Mouse (Mus musculus) embryonic facial prominence, embryonic 15.5 days (tissue): Measurements from ENCODE around the gene Entpd2. TPM values are rescaled to one million over a fixed set of nuclear protein-coding genes. Genes with fewer than 3 reads are reported as not detected.
"Not testable (repeated sequence)": the region's sequence is repeated elsewhere in the genome, so short reads cannot be mapped to it uniquely, and the experiment has no call there.

ENCODE experiments used
- ATAC-seq: fragments of 200-750 bp; cut with Nextera tagmentation; 2 replicates; pipeline ENCODE4 v1.8.0; 2017; ENCODE audit warnings: low read depth, moderate TSS enrichment; ENCODE audit not compliant: insufficient number of reproducible peaks, low FRiP score, low TSS enrichment
- H3K27ac ChIP-seq: fragments of 300-500 bp; sonication (generic); replicated peaks from 2 replicates; pipeline ENCODE4 v1.5.1; 2015; ENCODE audit warnings: mild to moderate bottlenecking, inconsistent platforms
- H3K27me3 ChIP-seq: fragments of 300-500 bp; sonication (generic); 2 replicates; pipeline ENCODE4 v1.6.1; 2015; ENCODE audit warnings: inconsistent platforms
- H3K36me3 ChIP-seq: fragments of 300-500 bp; sonication (generic); 2 replicates; pipeline ENCODE4 v1.6.1; 2015; ENCODE audit warnings: mild to moderate bottlenecking, inconsistent platforms
- H3K4me1 ChIP-seq: fragments of 300-500 bp; sonication (generic); 2 replicates; pipeline ENCODE4 v1.6.1; 2015; ENCODE audit warnings: inconsistent platforms
- H3K4me2 ChIP-seq: fragments of 300-500 bp; sonication (generic); replicated peaks from 2 replicates; pipeline ENCODE4 v1.6.1; 2015; ENCODE audit warnings: mild to moderate bottlenecking, inconsistent platforms
- H3K4me3 ChIP-seq: fragments of 300-500 bp; sonication (generic); replicated peaks from 2 replicates; pipeline ENCODE4 v1.5.1; 2015; ENCODE audit warnings: mild to moderate bottlenecking, inconsistent platforms
- H3K9ac ChIP-seq: fragments of 300-500 bp; sonication (generic); 2 replicates; pipeline ENCODE4 v1.6.1; 2015; ENCODE audit warnings: inconsistent platforms
- H3K9me3 ChIP-seq: fragments of 300-500 bp; sonication (generic); replicated peaks from 2 replicates; pipeline ENCODE4 v1.6.1; 2016; ENCODE audit warnings: inconsistent platforms
- WGBS: fragments of 180-500 bp; shearing (Covaris S2); methylation state at CpG from one replicate; pipeline ENCODE4 v1.1.7; 2015; 5-methylcytosine and 5-hydroxymethylcytosine counted together
- polyA plus RNA-seq: library from polyadenylated mRNA; unstranded; fragments of >200 nt; fragmentation: Nextera tagmentation; extraction: Ambion mirVana; gene quantifications from 2 replicates; pipeline ENCODE4 v1.2.1, GENCODE M21; 2015

Gene Entpd2
- polyA plus RNA-seq, 1 experiment from 2014 or later: 7.4 TPM

DNA sequence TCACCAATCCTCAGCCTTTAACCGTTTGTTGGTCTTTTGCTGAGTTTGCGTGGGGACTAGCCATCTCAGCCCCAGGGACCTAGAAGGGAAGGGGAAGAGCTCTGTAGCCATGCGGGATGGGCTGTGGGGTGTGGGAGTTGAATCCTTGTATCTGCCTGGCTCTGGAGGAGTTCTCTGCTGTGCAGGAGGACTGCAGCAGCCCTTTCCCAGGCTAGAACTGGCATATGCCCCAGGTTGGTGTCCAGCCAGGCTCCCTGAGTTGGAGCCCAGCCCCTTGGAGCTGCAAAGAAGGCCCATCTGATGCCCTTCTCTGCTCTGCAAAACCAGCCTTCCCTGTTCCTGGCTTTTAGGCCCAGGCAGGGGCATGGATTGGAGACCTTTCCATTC is 916 bp downstream of the Entpd2 start:
- Histone ChIP-seq H3K36me3 (no peaks in the 10 kb centered on the region), H3K9me3 (no peaks in the 10 kb centered on the region), H3K4me3 (peak overlapping the region; percentile 46), H3K4me2 (peak overlapping the region; percentile 79), H3K27ac (no peak overlapping the region), H3K9ac (no peak overlapping the region), H3K4me1 (peaks cover 28% of the 10 kb centered on the region), H3K27me3 (peaks cover 72% of the 10 kb centered on the region)
- WGBS: 32% methylated on average over 3 of the region's 3 CpGs
- no peak for ATAC-seq

DNA sequence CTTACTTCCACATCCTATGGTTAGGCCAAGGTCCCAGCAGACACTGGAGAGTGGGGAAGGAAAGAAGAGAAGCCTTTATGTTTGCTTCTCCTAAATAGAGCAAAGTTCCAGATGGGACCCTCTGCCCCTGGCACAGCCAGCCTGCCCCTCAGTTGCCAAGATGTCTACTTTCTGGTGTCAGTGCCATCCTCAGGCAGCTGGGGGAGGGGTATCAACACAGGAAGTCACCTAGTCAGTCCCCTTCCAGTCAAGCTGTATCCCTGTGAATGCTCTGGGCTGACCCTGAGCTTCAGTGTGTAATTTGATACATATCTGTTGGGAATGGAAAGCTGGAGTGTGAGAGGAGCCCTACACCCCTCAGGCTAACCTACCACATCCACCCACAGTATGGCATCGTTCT is 1.3 kb downstream of the Entpd2 start:
- ATAC-seq: no peak
- no peaks in the 10 kb centered on the region for H3K9me3 ChIP-seq
- H3K4me1 ChIP-seq: peaks cover 28% of the 10 kb centered on the region
- H3K4me2 ChIP-seq: no peak overlapping the region
- H3K27ac ChIP-seq: no peak overlapping the region
- H3K4me3 ChIP-seq: no peak overlapping the region
- H3K36me3 ChIP-seq: no peaks in the 10 kb centered on the region
- H3K27me3 ChIP-seq: peaks cover 76% of the 10 kb centered on the region
- H3K9ac ChIP-seq: no peak overlapping the region
- 17% methylated on average over 1 of the region's 1 CpGs for WGBS

DNA sequence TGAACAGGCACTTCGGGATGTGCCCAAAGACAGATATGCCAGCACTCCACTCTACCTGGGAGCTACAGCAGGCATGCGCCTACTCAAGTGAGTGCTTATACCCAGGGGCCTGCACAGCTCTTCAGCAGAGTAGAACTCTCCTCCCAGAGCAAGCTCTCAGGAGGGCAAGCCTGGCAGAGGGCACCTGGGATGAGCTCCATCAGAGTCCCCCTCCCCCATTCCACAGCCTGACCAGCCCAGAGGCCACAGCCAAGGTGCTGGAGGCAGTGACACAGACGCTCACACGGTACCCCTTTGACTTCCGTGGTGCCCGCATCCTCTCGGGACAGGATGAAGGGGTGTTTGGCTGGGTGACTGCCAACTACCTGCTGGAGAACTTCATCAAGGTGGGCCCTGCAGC is 2.4 kb downstream of the Entpd2 start:
- no peak for ATAC-seq
- Histone ChIP-seq H3K36me3 (no peaks in the 10 kb centered on the region), H3K4me2 (no peak overlapping the region), H3K4me1 (peaks cover 37% of the 10 kb centered on the region), H3K9me3 (no peaks in the 10 kb centered on the region), H3K27ac (no peak overlapping the region), H3K9ac (no peak overlapping the region), H3K27me3 (peaks cover 86% of the 10 kb centered on the region), H3K4me3 (no peak overlapping the region)
- 87% methylated on average over 7 of the region's 7 CpGs for WGBS

DNA sequence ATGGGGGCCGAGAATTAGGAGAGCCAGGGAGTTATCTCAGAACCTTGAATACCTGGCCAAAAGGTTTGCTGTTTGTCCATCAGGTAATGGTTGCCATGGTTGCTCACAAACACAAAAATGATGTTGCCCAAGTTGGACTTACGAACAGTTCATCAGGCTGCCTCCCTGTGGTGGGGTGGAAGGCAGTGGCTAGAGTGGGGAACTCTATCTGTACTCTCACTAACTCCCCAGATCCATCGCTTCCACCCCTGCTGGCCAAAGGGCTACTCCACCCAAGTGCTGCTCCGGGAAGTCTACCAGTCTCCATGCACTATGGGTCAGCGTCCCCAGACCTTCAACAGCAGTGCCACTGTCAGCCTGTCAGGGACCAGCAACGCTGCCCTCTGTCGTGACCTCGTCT is 3.4 kb downstream of the Entpd2 start, which contains the start of gene Npdc1:
Npdc1 (plus strand) TSS at position 301 of the 400 bp plus-strand sequence.
- no peak for ATAC-seq
- WGBS: 69% methylated on average over 8 of the region's 8 CpGs
- Histone ChIP-seq H3K27ac (no peak within 1 kb of the TSS), H3K27me3 (peaks cover 94% of the 10 kb centered on the region), H3K4me3 (no peak within 1 kb of the TSS), H3K4me2 (no peak within 1 kb of the TSS), H3K4me1 (peaks cover 43% of the 10 kb centered on the region), H3K9ac (no peak within 1 kb of the TSS), H3K9me3 (no peaks in the 10 kb centered on the region), H3K36me3 (no peaks in the 10 kb centered on the region)

GRCm38 (mm10) chr2:25400291-25400690 is 4.6 kb downstream of the Entpd2 start:
- no peak overlapping the region for H3K27ac ChIP-seq

DNA sequence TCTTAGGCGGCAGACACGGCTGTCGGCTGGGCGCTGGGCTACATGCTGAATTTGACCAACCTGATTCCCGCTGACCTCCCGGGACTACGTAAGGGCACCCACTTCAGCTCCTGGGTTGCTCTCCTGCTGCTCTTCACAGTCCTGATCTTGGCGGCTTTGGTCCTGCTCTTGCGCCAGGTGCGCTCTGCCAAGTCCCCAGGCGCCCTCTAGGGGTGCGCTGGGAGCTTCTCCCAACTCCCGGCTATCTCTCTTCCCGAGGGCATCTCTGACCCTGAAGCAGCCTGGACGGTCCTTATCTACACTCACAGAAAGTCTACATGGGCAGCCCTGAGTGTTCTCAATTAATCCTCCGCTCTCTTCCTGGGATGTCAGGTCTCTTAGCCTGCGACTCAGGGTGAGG is 5.1 kb downstream of the Entpd2 start:
- 0 out of 2 replicates have a peak overlapping the region, but pooled peaks have one; percentile 20 for H3K4me3 ChIP-seq
- H3K9me3 ChIP-seq: no peaks in the 10 kb centered on the region
- H3K27me3 ChIP-seq: peaks cover 86% of the 10 kb centered on the region
- H3K36me3 ChIP-seq: no peaks in the 10 kb centered on the region
- peak overlapping the region; percentile 35 for H3K4me2 ChIP-seq
- no peak overlapping the region for H3K27ac ChIP-seq
- H3K9ac ChIP-seq: no peak overlapping the region
- H3K4me1 ChIP-seq: peaks cover 30% of the 10 kb centered on the region
- WGBS: 4% methylated on average over 17 of the region's 17 CpGs
- no peak for ATAC-seq

More at GRCm38 (mm10) chr2:25400291-25400690, 4.6 kb downstream of the Entpd2 start:
- WGBS: 15% methylated on average over 16 of the region's 16 CpGs
- Histone ChIP-seq H3K36me3 (no peaks in the 10 kb centered on the region), H3K9me3 (no peaks in the 10 kb centered on the region), H3K27me3 (peaks cover 90% of the 10 kb centered on the region), H3K4me2 (peak overlapping the region; percentile 35; the same call in 1 of the 2 replicates), H3K4me1 (peaks cover 34% of the 10 kb centered on the region), H3K9ac (no peak overlapping the region), H3K4me3 (0 out of 2 replicates have a peak overlapping the region, but pooled peaks have one; percentile 20)
- ATAC-seq: no peak

DNA sequence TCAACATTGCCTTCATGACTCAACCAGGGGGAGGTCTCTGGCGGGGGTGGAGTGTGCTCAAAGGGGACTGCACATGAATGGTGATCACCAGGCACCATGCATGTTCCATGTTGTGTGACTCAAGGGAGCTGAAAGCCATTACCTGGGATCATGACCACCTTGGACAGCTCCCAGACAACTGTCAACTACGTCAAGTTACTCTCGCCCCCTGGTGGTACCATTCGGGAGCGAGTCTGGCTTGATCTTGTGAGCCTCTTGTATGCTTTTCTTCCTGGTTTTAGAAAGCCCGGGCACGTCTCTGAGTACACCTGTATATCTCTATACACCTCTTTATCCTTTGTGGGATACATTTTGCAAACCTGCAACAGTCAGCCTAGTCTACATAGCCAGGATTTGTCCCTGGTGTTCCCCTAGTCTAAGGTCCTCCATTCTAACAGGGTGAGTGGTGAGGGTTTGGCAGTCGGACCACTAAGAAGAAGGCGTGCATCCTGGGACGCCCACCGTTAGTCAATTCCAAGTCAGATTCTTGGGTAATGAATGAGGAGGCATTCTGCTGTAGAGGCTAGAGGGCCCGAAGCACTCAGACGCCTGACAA is 6.8 kb downstream of the Entpd2 start:
- Histone ChIP-seq H3K36me3 (no peaks in the 10 kb centered on the region), H3K9ac (no peak overlapping the region; the same call in 1 of the 2 replicates), H3K4me1 (peaks cover 24% of the 10 kb centered on the region), H3K27ac (no peak overlapping the region), H3K9me3 (no peaks in the 10 kb centered on the region), H3K4me2 (peak overlapping the region; percentile 85), H3K4me3 (peak overlapping the region; percentile 71), H3K27me3 (peaks cover 76% of the 10 kb centered on the region)
- no peak for ATAC-seq
- under 1% methylated on average over 13 of the region's 13 CpGs for WGBS

- peaks cover 24% of the 10 kb centered on the region for H3K4me1 ChIP-seq
- peaks cover 70% of the 10 kb centered on the region for H3K27me3 ChIP-seq
- peak overlapping the region; percentile 71 for H3K4me3 ChIP-seq
- H3K36me3 ChIP-seq: peaks cover 5% of the 10 kb centered on the region; the same call in 1 of the 2 replicates
- peak overlapping the region; percentile 48 for H3K9ac ChIP-seq
- peak; percentile 73 for ATAC-seq
- H3K9me3 ChIP-seq: no peaks in the 10 kb centered on the region
- no peak overlapping the region for H3K27ac ChIP-seq
- WGBS: under 1% methylated on average over 54 of the region's 54 CpGs
- peak overlapping the region; percentile 85 for H3K4me2 ChIP-seq
Observed at GRCm38 (mm10) chr2:25402972-25403601, 7.4 kb downstream of the Entpd2 start.

GRCm38 (mm10) chr2:25403994-25404393 is 8.3 kb downstream of the Entpd2 start:
- H3K9me3 ChIP-seq: no peaks in the 10 kb centered on the region
- peak overlapping the region; percentile 71 for H3K4me3 ChIP-seq
- H3K27ac ChIP-seq: no peak overlapping the region
- H3K4me1 ChIP-seq: peaks cover 24% of the 10 kb centered on the region
- WGBS: 82% methylated on average over 4 of the region's 4 CpGs
- peaks cover 61% of the 10 kb centered on the region for H3K27me3 ChIP-seq
- H3K36me3 ChIP-seq: peaks cover 6% of the 10 kb centered on the region; the same call in 1 of the 2 replicates
- no peak for ATAC-seq
- H3K4me2 ChIP-seq: peak overlapping the region; percentile 85
- H3K9ac ChIP-seq: no peak overlapping the region

DNA sequence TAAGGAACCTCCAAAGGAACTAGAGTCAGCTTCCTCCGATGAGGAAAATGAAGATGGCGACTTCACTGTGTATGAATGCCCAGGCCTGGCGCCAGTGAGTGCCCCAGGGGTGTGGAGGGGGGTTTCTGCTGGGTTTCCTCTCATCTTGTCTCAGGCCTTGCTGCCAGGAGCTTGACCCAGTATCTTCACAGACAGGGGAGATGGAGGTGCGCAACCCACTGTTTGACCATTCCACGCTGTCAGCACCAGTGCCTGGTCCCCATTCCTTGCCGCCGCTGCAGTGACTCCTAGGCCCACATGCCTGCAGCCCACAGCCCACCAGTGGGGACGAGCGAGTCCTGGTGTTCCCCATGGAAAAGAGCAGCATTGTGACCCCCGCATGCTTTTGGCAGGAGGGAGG is 13.2 kb downstream of the Entpd2 start:
- ATAC-seq: no peak
- Histone ChIP-seq H3K4me1 (0 out of 2 replicates have a peak, but pooled peaks cover 2% of the 10 kb centered on the region), H3K4me2 (no peak overlapping the region), H3K4me3 (no peak overlapping the region), H3K36me3 (peaks cover 6% of the 10 kb centered on the region; the same call in 1 of the 2 replicates), H3K9ac (no peak overlapping the region), H3K9me3 (no peaks in the 10 kb centered on the region), H3K27ac (no peak overlapping the region), H3K27me3 (peaks cover 14% of the 10 kb centered on the region)
- 86% methylated on average over 10 of the region's 10 CpGs for WGBS

DNA sequence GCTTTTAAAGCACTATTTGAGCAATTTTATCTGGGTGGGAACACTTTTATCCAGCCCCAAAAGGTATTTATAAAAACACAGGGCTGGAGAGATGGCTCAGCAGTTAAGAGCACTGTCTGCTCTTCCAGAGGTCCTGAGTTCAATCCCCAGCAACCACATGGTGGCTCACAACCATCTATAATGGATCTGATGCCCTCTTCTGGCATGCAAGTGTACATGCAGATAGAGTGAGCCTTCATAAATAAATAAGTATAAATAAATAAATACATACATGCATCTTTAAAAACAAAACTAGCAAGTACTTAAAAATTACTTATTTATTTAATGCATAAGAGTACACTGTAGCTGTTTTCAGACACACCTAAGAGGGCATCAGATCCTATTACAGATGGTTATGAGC is 17.8 kb downstream of the Entpd2 start:
- H3K27ac ChIP-seq: not testable (repeated sequence)

More for the DNA sequence above, 17.8 kb downstream of the Entpd2 start:
- H3K36me3 ChIP-seq, H3K4me3 ChIP-seq, H3K9me3 ChIP-seq, H3K27me3 ChIP-seq, ATAC-seq, H3K4me1 ChIP-seq, H3K4me2 ChIP-seq, H3K9ac ChIP-seq: not testable (repeated sequence)
